Mouse (Mus musculus): ENCODE measurements around the gene Elovl5. TPM values are rescaled to one million over a fixed set of nuclear protein-coding genes. Genes with fewer than 3 reads are reported as not detected.

Elovl5 gene
- polyA plus RNA-seq, 3 experiments from 2014 or later = 97.0 to 142 (median 135) TPM

Other genes starting within 250 kb of the Elovl5 start
- gene Gclc, start 162.8 kb upstream of the Elovl5 start, polyA plus RNA-seq (2017; shearing (Covaris generic)) = 10 to 100 TPM in 2 of 3 experiments, 1 to 10 TPM in 1; 7.6 to 11.1 (median 10.8) TPM
- gene Gcm1, start 134.6 kb downstream of the Elovl5 start, polyA plus RNA-seq (2017; shearing (Covaris generic)) = not detected
- 10 to 100 TPM; 21.0 to 23.3 (median 21.8) TPM for gene Fbxo9, start 191.7 kb downstream of the Elovl5 start, polyA plus RNA-seq (2017; shearing (Covaris generic))
- gene Ick, start 191.8 kb downstream of the Elovl5 start, polyA plus RNA-seq (2017; shearing (Covaris generic)) = 1 to 10 TPM; 4.7 to 8.9 (median 6.9) TPM